Mouse (Mus musculus): ENCODE results near the gene Tpte. TPM values are rescaled to one million over a fixed set of nuclear protein-coding genes. Genes with fewer than 3 reads are reported as not detected.

Gene Tpte
- polyA plus RNA-seq, 1 experiment from 2014 or later: 0.06 TPM

- H3K27me3 ChIP-seq (ENCODE audit: insufficient read depth, low read length): no peaks in the 10 kb centered on the region
- no peak overlapping the region for H3K27ac ChIP-seq (ENCODE audit: low read length)
- no peaks in the 10 kb centered on the region for H3K9me3 ChIP-seq (ENCODE audit: low read length)
- no peak overlapping the region for H3K4me2 ChIP-seq (replicated peaks; ENCODE audit: low read depth, low read length)
- peaks cover 12% of the 10 kb centered on the region for H3K36me3 ChIP-seq (ENCODE audit: insufficient read depth, low read length)
- 78% methylated on average over 4 of the region's 4 CpGs for WGBS
- peaks cover 14% of the 10 kb centered on the region for H3K4me1 ChIP-seq (ENCODE audit: insufficient read depth, low read length)
- no peak overlapping the region for H3K9ac ChIP-seq (replicated peaks; ENCODE audit: low read length)
- no peak overlapping the region for H3K4me3 ChIP-seq (ENCODE audit: low read length)
- no peak for ATAC-seq (ENCODE audit: low FRiP score, low TSS enrichment)
Observed at GRCm38 (mm10) chr8:22394471-22394870, 111.2 kb downstream of the Tpte start.

DNA sequence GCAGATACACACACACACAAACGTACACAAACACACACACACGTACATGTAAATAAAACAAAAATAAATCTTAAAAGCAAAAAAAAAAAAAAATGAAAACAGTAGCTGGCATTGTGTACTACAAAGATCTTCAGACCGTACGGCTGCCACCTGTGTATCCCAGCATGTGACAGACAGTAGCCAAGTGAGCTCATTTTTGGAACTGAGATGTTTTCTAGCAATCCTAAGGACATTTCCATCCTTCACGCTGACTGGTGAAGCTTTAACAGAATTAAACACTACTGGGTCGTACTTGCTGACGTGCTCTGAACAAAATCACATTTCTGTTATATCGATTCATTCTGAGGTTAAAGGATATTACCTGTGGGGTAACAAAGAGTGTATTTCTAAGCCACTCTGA, 112.0 kb downstream of the Tpte start:
- Histone ChIP-seq H3K27ac (ENCODE audit: low read length) (no peak overlapping the region), H3K4me2 (replicated peaks; ENCODE audit: low read depth, low read length) (no peak overlapping the region), H3K36me3 (ENCODE audit: insufficient read depth, low read length) (peaks cover 8% of the 10 kb centered on the region; the same call in 1 of the 2 replicates), H3K4me1 (ENCODE audit: insufficient read depth, low read length) (peaks cover 14% of the 10 kb centered on the region), H3K9ac (replicated peaks; ENCODE audit: low read length) (no peak overlapping the region), H3K4me3 (ENCODE audit: low read length) (no peak overlapping the region), H3K9me3 (ENCODE audit: low read length) (no peaks in the 10 kb centered on the region), H3K27me3 (ENCODE audit: insufficient read depth, low read length) (no peaks in the 10 kb centered on the region)
- WGBS: 92% methylated on average over 8 of the region's 8 CpGs
- ATAC-seq (ENCODE audit: low FRiP score, low TSS enrichment): no peak

GRCm38 (mm10) chr8:22397811-22398141, 114.5 kb downstream of the Tpte start:
- peak overlapping the region; percentile 71 for H3K27ac ChIP-seq (ENCODE audit: low read length)
- H3K4me1 ChIP-seq (ENCODE audit: insufficient read depth, low read length): peaks cover 14% of the 10 kb centered on the region
- H3K9ac ChIP-seq (replicated peaks; ENCODE audit: low read length): peak overlapping the region; percentile 83
- H3K36me3 ChIP-seq (ENCODE audit: insufficient read depth, low read length): peaks cover 3% of the 10 kb centered on the region; the same call in 1 of the 2 replicates
- H3K4me2 ChIP-seq (replicated peaks; ENCODE audit: low read depth, low read length): peak overlapping the region; percentile 58
- ATAC-seq (ENCODE audit: low FRiP score, low TSS enrichment): peak; percentile 13
- peak overlapping the region; percentile 80 for H3K4me3 ChIP-seq (ENCODE audit: low read length)
- no peaks in the 10 kb centered on the region for H3K9me3 ChIP-seq (ENCODE audit: low read length)
- no peaks in the 10 kb centered on the region for H3K27me3 ChIP-seq (ENCODE audit: insufficient read depth, low read length)
- WGBS: under 1% methylated on average over 13 of the region's 13 CpGs

DNA sequence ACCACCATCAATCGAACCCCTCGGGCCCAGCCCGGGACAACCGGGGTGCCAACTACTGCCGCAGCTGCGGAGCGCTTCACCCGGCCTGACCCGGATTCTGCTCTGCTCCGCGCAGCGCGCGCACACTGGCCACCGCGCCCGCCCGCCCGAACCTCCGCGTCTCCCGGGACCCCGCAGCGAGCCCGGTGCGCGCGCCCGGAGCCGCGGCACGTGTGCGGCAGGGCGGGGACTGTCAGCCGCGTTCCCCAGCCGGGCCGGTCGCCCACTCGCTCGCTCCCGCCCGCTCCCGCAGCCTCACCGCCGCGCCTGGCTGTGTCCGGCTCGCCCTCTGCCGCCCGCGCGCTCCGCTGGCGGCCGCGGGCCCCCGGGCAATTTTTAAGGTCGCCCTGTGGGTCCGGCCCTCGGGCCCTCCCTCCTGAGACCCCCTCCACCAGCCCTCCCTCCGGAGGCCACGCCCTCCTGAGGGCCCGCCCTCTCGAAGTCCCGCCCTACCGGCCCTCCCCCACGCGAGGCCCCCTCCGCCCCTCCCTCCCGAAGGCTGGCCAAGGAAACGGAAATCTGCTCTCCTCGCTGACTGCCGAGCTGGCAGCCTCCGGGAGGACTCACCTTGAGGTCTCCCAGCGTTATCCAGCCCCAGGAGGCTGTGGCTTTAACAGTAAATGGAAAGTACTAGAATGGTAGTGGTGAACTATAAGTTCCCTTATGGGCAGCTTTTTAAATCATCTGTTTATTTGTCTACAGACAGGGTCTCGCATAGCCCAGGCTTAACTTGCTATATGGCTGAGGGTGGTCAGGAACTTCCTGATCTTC, 115.1 kb downstream of the Tpte start, which contains the start of gene Slc25a15:
TSS of gene Slc25a15 (minus strand) at position 456 of the 810 bp plus-strand sequence.
- H3K27me3 ChIP-seq (ENCODE audit: insufficient read depth, low read length): no peaks in the 10 kb centered on the region
- H3K36me3 ChIP-seq (ENCODE audit: insufficient read depth, low read length): peaks cover 3% of the 10 kb centered on the region; the same call in 1 of the 2 replicates
- peak within 1 kb of the TSS; percentile 58 for H3K4me2 ChIP-seq (replicated peaks; ENCODE audit: low read depth, low read length)
- peaks cover 14% of the 10 kb centered on the region for H3K4me1 ChIP-seq (ENCODE audit: insufficient read depth, low read length)
- peak within 1 kb of the TSS; percentile 80 for H3K4me3 ChIP-seq (ENCODE audit: low read length)
- ATAC-seq (ENCODE audit: low FRiP score, low TSS enrichment): peak; percentile 92
- H3K9me3 ChIP-seq (ENCODE audit: low read length): no peaks in the 10 kb centered on the region
- WGBS: 0% methylated on average over 47 of the region's 77 CpGs
- H3K27ac ChIP-seq (ENCODE audit: low read length): peak within 1 kb of the TSS; percentile 71
- H3K9ac ChIP-seq (replicated peaks; ENCODE audit: low read length): peak within 1 kb of the TSS; percentile 83

DNA sequence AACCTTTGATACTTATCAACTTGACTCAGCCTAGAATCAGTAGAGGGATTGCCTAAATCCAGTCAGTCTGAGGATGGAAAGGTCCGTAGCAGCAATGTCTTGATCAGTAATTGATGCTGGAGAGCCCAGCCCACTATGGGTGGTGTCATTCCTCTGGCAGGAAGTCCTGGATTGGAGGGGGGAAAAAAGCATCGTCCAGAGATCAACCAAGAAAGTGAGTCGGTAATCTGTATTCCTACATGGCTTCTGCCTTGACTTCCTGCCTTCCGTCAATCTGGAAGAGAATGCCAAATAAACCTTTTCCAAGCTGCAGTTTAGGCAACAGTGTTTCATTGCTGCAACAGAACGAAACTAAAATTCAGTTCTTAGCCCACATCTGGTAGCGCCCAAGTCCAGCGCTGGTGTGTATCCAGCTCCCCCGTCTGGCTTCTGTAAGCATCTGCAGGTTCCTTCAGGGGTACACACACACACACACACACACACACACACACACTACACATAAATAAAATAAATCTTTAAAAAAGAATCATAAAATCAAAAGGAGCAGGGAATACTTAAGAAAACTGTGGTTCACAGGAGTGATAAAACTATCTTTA, 116.1 kb downstream of the Tpte start:
- peak overlapping the region; percentile 64 for H3K27ac ChIP-seq (ENCODE audit: low read length)
- WGBS: 86% methylated on average over 8 of the region's 8 CpGs
- H3K4me3 ChIP-seq (ENCODE audit: low read length): peak overlapping the region; percentile 80
- H3K9ac ChIP-seq (replicated peaks; ENCODE audit: low read length): peak overlapping the region; percentile 83
- no peaks in the 10 kb centered on the region for H3K9me3 ChIP-seq (ENCODE audit: low read length)
- ATAC-seq (ENCODE audit: low FRiP score, low TSS enrichment): no peak
- peak overlapping the region; percentile 58 for H3K4me2 ChIP-seq (replicated peaks; ENCODE audit: low read depth, low read length)
- H3K27me3 ChIP-seq (ENCODE audit: insufficient read depth, low read length): no peaks in the 10 kb centered on the region
- peaks cover 14% of the 10 kb centered on the region for H3K4me1 ChIP-seq (ENCODE audit: insufficient read depth, low read length)
- H3K36me3 ChIP-seq (ENCODE audit: insufficient read depth, low read length): peaks cover 3% of the 10 kb centered on the region; the same call in 1 of the 2 replicates

DNA sequence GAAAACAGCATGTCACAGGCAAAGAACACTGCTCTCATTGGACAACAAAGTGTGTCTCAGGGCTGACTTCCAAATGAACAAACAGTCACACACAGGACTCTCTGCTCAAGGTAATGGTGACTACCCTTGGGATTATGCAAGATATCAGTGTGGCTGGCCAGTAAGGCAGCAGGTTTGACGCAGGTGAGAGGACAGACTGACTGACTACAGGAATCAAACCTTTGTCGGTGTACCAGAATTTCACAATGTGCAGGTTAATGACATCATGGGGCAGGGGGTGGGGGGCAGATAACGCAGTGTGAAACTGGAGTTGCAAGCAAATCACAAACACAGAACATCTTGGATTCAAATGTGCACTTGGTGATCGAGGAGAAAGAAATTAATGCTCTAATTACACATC, 117.4 kb downstream of the Tpte start:
- Histone ChIP-seq H3K4me2 (replicated peaks; ENCODE audit: low read depth, low read length) (no peak overlapping the region), H3K27ac (ENCODE audit: low read length) (no peak overlapping the region), H3K36me3 (ENCODE audit: insufficient read depth, low read length) (no peaks in the 10 kb centered on the region), H3K9me3 (ENCODE audit: low read length) (no peaks in the 10 kb centered on the region), H3K4me1 (ENCODE audit: insufficient read depth, low read length) (peaks cover 14% of the 10 kb centered on the region), H3K9ac (replicated peaks; ENCODE audit: low read length) (no peak overlapping the region), H3K27me3 (ENCODE audit: insufficient read depth, low read length) (no peaks in the 10 kb centered on the region), H3K4me3 (ENCODE audit: low read length) (no peak overlapping the region)
- 87% methylated on average over 4 of the region's 4 CpGs for WGBS
- no peak for ATAC-seq (ENCODE audit: low FRiP score, low TSS enrichment)

DNA sequence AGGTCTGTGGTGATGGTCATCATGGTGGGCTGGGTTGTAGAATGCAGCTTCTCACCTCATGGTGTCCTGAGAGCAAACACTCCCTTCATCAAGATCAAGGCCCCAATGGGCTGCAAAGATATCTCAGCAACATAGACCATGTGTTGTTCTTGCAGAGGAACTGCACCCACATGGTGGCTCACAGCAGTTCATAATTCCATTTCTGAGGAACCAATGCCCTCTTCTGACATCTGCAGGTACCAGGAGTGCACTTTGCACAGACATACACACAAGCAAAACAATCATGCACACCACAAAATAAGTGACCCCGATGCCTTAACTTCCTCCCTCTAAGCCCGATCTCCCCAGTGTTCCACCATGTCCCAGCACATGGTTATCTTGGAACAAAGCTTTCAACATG, 120.0 kb downstream of the Tpte start:
- Histone ChIP-seq H3K4me3 (ENCODE audit: low read length) (no peak overlapping the region), H3K4me1 (ENCODE audit: insufficient read depth, low read length) (peaks cover 5% of the 10 kb centered on the region; the same call in 1 of the 2 replicates), H3K9ac (replicated peaks; ENCODE audit: low read length) (no peak overlapping the region), H3K36me3 (ENCODE audit: insufficient read depth, low read length) (no peaks in the 10 kb centered on the region), H3K27ac (ENCODE audit: low read length) (no peak overlapping the region), H3K27me3 (ENCODE audit: insufficient read depth, low read length) (0 out of 2 replicates have a peak, but pooled peaks cover 2% of the 10 kb centered on the region), H3K4me2 (replicated peaks; ENCODE audit: low read depth, low read length) (no peak overlapping the region), H3K9me3 (ENCODE audit: low read length) (no peaks in the 10 kb centered on the region)
- no peak for ATAC-seq (ENCODE audit: low FRiP score, low TSS enrichment)
- WGBS: 80% methylated on average over 2 of the region's 2 CpGs

GRCm38 (mm10) chr8:22405733-22406132, 122.5 kb downstream of the Tpte start:
- ATAC-seq (ENCODE audit: low FRiP score, low TSS enrichment): no peak
- Histone ChIP-seq H3K9me3 (ENCODE audit: low read length) (no peaks in the 10 kb centered on the region), H3K36me3 (ENCODE audit: insufficient read depth, low read length) (no peaks in the 10 kb centered on the region), H3K4me3 (ENCODE audit: low read length) (no peak overlapping the region), H3K27me3 (ENCODE audit: insufficient read depth, low read length) (0 out of 2 replicates have a peak, but pooled peaks cover 2% of the 10 kb centered on the region), H3K4me2 (replicated peaks; ENCODE audit: low read depth, low read length) (no peak overlapping the region), H3K27ac (ENCODE audit: low read length) (no peak overlapping the region), H3K9ac (replicated peaks; ENCODE audit: low read length) (no peak overlapping the region), H3K4me1 (ENCODE audit: insufficient read depth, low read length) (peaks cover 2% of the 10 kb centered on the region; the same call in 1 of the 2 replicates)
- WGBS: 70% methylated on average over 6 of the region's 6 CpGs

DNA sequence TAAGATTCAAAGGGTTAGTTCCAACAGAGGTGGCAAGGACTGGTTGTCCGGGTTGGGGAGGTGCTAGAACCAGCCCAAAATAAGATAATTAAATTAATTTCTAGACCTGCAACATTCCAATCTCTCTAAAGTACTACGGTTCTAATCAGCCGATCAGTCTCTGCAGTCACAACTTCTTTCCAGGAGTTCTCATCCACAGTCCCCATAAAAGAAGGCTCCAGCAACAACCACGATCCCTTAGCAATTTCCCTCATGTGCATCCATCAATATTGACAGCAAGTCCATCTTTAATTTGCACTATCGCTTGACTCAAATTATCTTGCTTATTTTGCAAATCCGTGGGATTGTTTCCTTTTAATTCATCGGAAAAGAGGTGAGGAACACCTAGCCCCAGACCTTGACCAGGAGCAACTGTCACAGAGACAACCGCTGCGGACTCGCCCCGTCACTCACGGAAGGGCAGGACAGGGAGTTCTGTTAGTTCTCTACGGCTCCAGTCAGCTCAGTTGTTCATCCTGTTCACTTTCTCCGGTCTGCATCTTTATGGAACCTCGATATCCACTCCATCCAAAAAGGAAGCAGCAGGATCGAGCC, 127.5 kb downstream of the Tpte start:
- Histone ChIP-seq H3K9ac (replicated peaks; ENCODE audit: low read length) (peak overlapping the region; percentile 97), H3K27ac (ENCODE audit: low read length) (no peak overlapping the region), H3K4me1 (ENCODE audit: insufficient read depth, low read length) (peaks cover 11% of the 10 kb centered on the region), H3K9me3 (ENCODE audit: low read length) (no peaks in the 10 kb centered on the region), H3K36me3 (ENCODE audit: insufficient read depth, low read length) (peaks cover 4% of the 10 kb centered on the region; the same call in 1 of the 2 replicates), H3K4me3 (ENCODE audit: low read length) (peak overlapping the region; percentile 97), H3K4me2 (replicated peaks; ENCODE audit: low read depth, low read length) (peak overlapping the region; percentile 92), H3K27me3 (ENCODE audit: insufficient read depth, low read length) (0 out of 2 replicates have a peak, but pooled peaks cover 2% of the 10 kb centered on the region)
- ATAC-seq (ENCODE audit: low FRiP score, low TSS enrichment): no peak; the same call in 1 of the 2 replicates
- WGBS: 16% methylated on average over 16 of the region's 16 CpGs
